Mouse (Mus musculus) CH12.LX (cell line): ENCODE results near the gene Ndufb4.

Experiments
- CHD1 ChIP-seq: IDR thresholded peaks from 2 replicates; pipeline ENCODE4 v1.6.1; 2012; ENCODE audit warnings: low read depth, low read length, improper control_type of control experiment, inconsistent platforms
- CHD2 ChIP-seq: IDR thresholded peaks from 2 replicates; pipeline ENCODE4 v1.6.1; 2011; ENCODE audit warnings: low read length, improper control_type of control experiment
- CTCF ChIP-seq, 2 experiments: IDR thresholded peaks in 1 of 2; conservative IDR thresholded peaks in 1 of 2; 2 replicates each; pipeline ENCODE4 v1.5.1; 2011 to 2012; ENCODE audit warnings: low read depth in 2 of 2, low read length in 2 of 2, improper control_type of control experiment in 1 of 2, inconsistent platforms in 1 of 2, mild to moderate bottlenecking in 1 of 2, moderate library complexity in 1 of 2
- EP300 ChIP-seq: IDR thresholded peaks from 2 replicates; pipeline ENCODE4 v1.6.1; 2011; ENCODE audit warnings: low read length, improper control_type of control experiment
- KAT2A ChIP-seq: IDR thresholded peaks from 2 replicates; pipeline ENCODE4 v1.6.1; 2012; ENCODE audit warnings: low read length, improper control_type of control experiment, inconsistent platforms; ENCODE audit not compliant: insufficient replicate concordance
- MAX ChIP-seq: IDR thresholded peaks from 2 replicates; pipeline ENCODE4 v1.6.1; 2011; ENCODE audit warnings: low read length, improper control_type of control experiment
- POLR2A ChIP-seq: IDR thresholded peaks from 2 replicates; pipeline ENCODE4 v1.6.1; 2011; ENCODE audit warnings: low read depth, mild to moderate bottlenecking, improper control_type of control experiment, low read length
- TCF12 ChIP-seq: IDR thresholded peaks from 2 replicates; pipeline ENCODE4 v1.6.1; 2014; ENCODE audit warnings: low read depth, mild to moderate bottlenecking, inconsistent platforms, low read length, improper control_type of control experiment
- USF1 ChIP-seq: IDR thresholded peaks from 2 replicates; pipeline ENCODE4 v1.6.1; 2014; ENCODE audit warnings: low read depth, mild to moderate bottlenecking, inconsistent platforms, low read length, improper control_type of control experiment
- ZNF384 ChIP-seq: IDR thresholded peaks from 2 replicates; pipeline ENCODE4 v1.6.1; 2012; ENCODE audit warnings: low read depth, low read length, improper control_type of control experiment, inconsistent platforms

- TF ChIP-seq MAX (no peak), CHD1 (no peak), CTCF (conservative IDR thresholded peaks at IDR 0.05 in 1 of 2, IDR thresholded peaks at IDR 0.05 in 1 of 2; ENCODE audit: low read depth in 2 of 2, low read length in 2 of 2) (no peak), USF1 (no peak), KAT2A (no peak), EP300 (no peak), CHD2 (no peak), ZNF384 (no peak), TCF12 (no peak), POLR2A (no peak)
Measured at GRCm38 (mm10) chr16:37690465-37690864, 36.2 kb upstream of the Ndufb4 start.
